Mouse (Mus musculus) limb, embryonic 12.5 days (tissue): ENCODE measurements at regions not wholly inside any gene's neighbourhood (a gene's known extent, or its start where the extent isn't known, plus 50 kb on each side); places are given as distances from the start of the nearest gene placed in this dataset.

Experiments used
- ATAC-seq: fragments of 200-750 bp; cut with Nextera tagmentation; 2 replicates; pipeline ENCODE4 v1.8.0; 2017; ENCODE audit warnings: low read depth, moderate TSS enrichment; ENCODE audit not compliant: insufficient number of reproducible peaks, insufficient read depth, low FRiP score, low TSS enrichment
- H3K27ac ChIP-seq: fragments of 300-500 bp; sonication (generic); 2 replicates; pipeline ENCODE4 v1.5.1; 2016; ENCODE audit warnings: mild to moderate bottlenecking, moderate library complexity
- H3K27me3 ChIP-seq: fragments of 300-500 bp; sonication (generic); 2 replicates; pipeline ENCODE4 v1.6.1; 2016; ENCODE audit warnings: mild to moderate bottlenecking, moderate library complexity
- H3K36me3 ChIP-seq: fragments of 300-500 bp; sonication (generic); 2 replicates; pipeline ENCODE4 v1.6.1; 2016; ENCODE audit warnings: mild to moderate bottlenecking, moderate library complexity
- H3K4me1 ChIP-seq: fragments of 300-500 bp; sonication (generic); replicated peaks from 2 replicates; pipeline ENCODE4 v1.6.1; 2016
- H3K4me2 ChIP-seq: fragments of 300-500 bp; sonication (generic); 2 replicates; pipeline ENCODE4 v1.6.1; 2016; ENCODE audit warnings: mild to moderate bottlenecking, moderate library complexity
- H3K4me3 ChIP-seq: fragments of 300-500 bp; sonication (generic); replicated peaks from 2 replicates; pipeline ENCODE4 v1.5.1; 2016; ENCODE audit warnings: mild to moderate bottlenecking
- H3K9ac ChIP-seq: fragments of 300-500 bp; sonication (generic); replicated peaks from 2 replicates; pipeline ENCODE4 v1.6.1; 2016; ENCODE audit warnings: mild to moderate bottlenecking, moderate library complexity
- H3K9me3 ChIP-seq: fragments of 300-500 bp; sonication (generic); 2 replicates; pipeline ENCODE4 v1.6.1; 2016; ENCODE audit warnings: mild to moderate bottlenecking, moderate library complexity
- WGBS: fragments of 180-500 bp; shearing (Covaris S2); methylation state at CpG from one replicate; pipeline ENCODE4 v1.1.7; 2016; 5-methylcytosine and 5-hydroxymethylcytosine counted together

DNA sequence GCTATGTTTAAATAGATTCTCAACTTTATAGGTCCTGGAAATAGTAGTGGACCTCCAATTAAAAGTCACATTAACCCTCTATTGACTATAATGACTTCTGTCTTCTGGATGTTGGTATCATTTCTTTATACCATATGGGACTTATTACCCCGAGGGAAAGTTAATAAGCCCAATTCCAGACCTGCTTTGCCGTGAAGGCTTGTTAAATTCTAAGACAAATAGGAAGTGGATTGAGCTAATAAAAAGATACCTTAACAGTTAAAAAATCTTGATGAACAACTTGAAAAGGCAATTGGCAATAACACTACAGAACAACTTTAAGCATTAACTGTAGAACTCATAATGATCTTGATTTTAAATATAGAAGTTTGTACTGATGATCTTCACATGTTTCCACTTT lies 309.0 kb downstream of the Hace1 start:
- H3K4me3 ChIP-seq: no peak overlapping the region
- H3K27ac ChIP-seq: no peak overlapping the region
- 11% methylated on average over 2 of the region's 2 CpGs for whole genome bisulfite sequencing
- no peak overlapping the region for H3K4me2 ChIP-seq
- H3K4me1 ChIP-seq: peaks cover 16% of the 10 kb centered on the region
- no peaks in the 10 kb centered on the region for H3K27me3 ChIP-seq
- H3K36me3 ChIP-seq: no peaks in the 10 kb centered on the region
- H3K9ac ChIP-seq: no peak overlapping the region
- ATAC-seq: no peak
- no peaks in the 10 kb centered on the region for H3K9me3 ChIP-seq

DNA sequence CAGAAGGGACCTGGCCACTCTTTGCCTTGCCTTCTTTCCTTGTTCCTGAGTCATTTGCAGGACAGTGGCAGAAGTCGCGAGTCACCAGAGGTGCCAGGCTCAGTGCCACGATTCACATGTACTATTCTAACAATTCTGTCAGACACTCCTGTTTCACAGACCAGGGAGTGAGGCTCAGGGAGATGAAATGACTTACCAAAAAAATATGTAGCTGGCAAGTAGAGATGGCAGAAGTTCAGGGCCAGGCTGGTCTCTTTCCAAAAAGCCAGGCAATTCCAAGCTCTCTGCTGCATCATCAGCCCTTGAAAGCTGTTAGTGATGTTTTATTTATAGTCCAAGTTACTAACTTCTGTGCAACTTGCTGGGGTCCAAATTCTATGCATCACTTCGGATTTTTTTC lies 311.2 kb downstream of the Hace1 start:
- Histone ChIP-seq H3K4me1 (peaks cover 24% of the 10 kb centered on the region), H3K9me3 (no peaks in the 10 kb centered on the region), H3K27me3 (no peaks in the 10 kb centered on the region), H3K9ac (0 out of 2 replicates have a peak overlapping the region, but pooled peaks have one; percentile 2), H3K4me2 (no peak overlapping the region), H3K27ac (no peak overlapping the region), H3K36me3 (no peaks in the 10 kb centered on the region), H3K4me3 (no peak overlapping the region)
- ATAC-seq: no peak
- WGBS: 75% methylated on average over 4 of the region's 4 CpGs

DNA sequence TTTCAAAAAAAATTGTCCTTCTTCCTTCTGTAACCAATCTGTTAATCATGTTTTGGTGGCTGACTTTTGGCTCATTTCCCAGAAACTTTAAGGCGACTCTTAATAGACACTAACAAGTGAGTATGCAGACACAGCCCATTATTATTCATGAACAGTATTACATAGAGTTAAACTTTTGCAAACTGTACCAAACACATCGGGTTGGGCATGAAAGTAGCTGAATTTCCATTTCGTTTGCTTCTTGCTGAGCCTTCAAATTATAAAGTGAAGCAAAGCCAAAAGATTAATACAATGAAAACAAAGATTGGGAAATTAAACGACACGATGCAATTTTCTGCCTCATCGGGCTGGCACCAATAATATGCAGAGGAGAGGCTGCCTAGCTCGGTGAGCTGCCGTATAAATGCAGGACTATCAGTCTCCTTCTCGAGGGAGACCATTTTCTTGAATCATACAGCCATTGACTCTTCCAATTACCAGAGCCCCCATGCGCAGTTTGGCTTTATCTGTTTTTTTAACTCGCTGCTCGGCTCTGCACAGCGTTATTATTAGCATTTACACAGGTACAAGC lies 311.8 kb downstream of the Hace1 start:
- H3K9me3 ChIP-seq: no peaks in the 10 kb centered on the region
- no peak overlapping the region for H3K9ac ChIP-seq
- H3K27ac ChIP-seq: 0 out of 2 replicates have a peak overlapping the region, but pooled peaks have one; percentile 23
- H3K36me3 ChIP-seq: no peaks in the 10 kb centered on the region
- H3K4me2 ChIP-seq: no peak overlapping the region
- peaks cover 31% of the 10 kb centered on the region for H3K4me1 ChIP-seq
- no peak overlapping the region for H3K4me3 ChIP-seq
- WGBS: 58% methylated on average over 13 of the region's 13 CpGs
- ATAC-seq: no peak
- no peaks in the 10 kb centered on the region for H3K27me3 ChIP-seq

DNA sequence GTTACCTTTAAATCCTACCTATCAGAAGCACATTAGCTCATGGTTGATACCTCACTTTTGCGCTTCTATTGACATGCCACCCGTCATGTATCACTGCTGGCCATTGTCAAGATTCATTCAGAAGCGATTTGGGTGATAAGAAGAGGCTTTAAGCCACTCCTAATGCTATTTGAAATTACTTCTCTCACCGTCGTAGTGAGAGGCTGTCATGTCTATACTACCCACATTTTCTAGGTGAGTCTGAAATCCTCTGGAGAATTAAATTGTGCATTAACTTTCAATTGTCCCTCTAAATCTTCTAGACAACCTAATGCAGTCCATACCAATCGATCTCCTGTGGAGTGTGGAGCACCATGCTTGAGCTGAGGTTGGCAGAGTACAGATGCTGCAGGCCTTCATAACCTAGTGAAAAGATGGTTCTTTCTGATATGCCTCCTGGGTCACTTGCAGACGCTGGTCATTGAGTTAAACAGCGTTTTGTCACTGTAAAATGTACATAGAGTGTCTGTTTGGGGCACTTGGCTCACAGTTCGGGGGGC lies 312.5 kb downstream of the Hace1 start:
- Histone ChIP-seq H3K27me3 (no peaks in the 10 kb centered on the region), H3K36me3 (no peaks in the 10 kb centered on the region), H3K4me2 (no peak overlapping the region), H3K4me1 (peaks cover 38% of the 10 kb centered on the region), H3K27ac (no peak overlapping the region), H3K4me3 (no peak overlapping the region), H3K9ac (no peak overlapping the region), H3K9me3 (no peaks in the 10 kb centered on the region)
- ATAC-seq: no peak
- whole genome bisulfite sequencing: 86% methylated on average over 9 of the region's 9 CpGs

DNA sequence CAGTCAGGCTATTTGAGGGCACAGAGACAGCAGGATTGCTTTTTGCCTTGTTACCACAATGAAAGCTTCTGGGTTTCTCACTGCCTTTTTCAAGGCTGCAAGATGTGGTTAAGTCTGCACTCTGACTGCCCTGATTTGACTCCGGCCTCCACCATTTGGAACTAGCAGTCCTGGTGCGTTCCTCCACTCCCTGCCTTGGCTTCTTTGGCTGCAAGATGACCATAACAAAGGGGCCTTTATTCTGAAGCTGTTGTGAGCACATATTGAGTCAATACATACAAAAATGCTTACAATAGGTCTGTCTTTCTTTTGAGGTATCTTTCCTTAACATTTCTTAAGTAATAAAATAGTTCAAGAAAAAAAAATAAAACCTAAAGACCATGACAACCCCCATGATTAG lies 314.8 kb downstream of the Hace1 start:
- no peaks in the 10 kb centered on the region for H3K36me3 ChIP-seq
- H3K9ac ChIP-seq: no peak overlapping the region
- ATAC-seq: no peak
- H3K4me1 ChIP-seq: peaks cover 44% of the 10 kb centered on the region
- no peak overlapping the region for H3K4me2 ChIP-seq
- H3K27ac ChIP-seq: peak overlapping the region; percentile 47; the same call in 1 of the 2 replicates
- no peaks in the 10 kb centered on the region for H3K9me3 ChIP-seq
- 48% methylated on average over 2 of the region's 2 CpGs for WGBS
- no peaks in the 10 kb centered on the region for H3K27me3 ChIP-seq
- H3K4me3 ChIP-seq: no peak overlapping the region

DNA sequence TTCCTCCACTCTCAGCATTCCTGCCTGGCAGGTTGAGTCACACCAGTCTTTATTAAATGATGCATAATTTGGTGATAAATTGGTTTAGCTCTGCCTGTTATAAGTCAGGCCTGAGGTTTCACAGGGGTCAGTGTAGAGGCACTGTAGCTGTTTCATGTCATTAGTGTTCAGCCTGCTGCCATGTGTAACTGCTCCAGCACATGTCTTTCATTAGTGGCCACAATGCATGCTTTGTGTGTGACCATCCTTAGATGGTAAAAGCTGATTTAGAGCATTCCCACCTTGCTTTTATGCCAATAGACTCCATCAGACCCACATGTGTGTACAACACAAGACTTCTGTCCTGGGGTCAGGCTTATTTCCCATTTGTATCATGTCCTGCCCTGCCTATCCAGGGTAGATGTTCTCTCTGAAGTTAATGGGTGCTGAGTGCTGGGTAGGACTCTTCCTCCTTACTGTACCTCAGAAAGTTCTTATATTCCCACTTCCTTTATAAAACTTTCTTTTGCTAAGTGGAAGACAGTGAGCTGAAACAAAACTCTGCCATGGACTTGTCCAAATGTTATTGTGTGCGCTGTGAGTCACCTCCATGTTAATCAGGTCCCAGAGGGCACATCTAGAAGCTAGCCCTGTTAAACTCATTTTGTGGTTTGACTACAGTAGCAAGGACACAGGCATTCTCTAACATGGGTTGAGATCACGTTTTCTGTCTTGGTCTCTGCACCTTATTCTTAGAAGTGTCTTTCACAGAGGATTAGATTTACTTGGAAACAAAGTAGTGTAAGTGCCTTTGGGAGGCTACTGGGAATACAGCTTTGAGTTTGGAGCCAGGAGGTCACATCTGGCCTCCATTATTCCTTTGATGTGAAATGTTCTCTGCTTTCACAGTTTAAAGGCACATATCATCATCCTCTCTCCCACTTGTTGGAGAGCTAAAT lies 316.5 kb downstream of the Hace1 start:
- no peak overlapping the region for H3K9ac ChIP-seq
- H3K4me1 ChIP-seq: peaks cover 40% of the 10 kb centered on the region
- no peaks in the 10 kb centered on the region for H3K36me3 ChIP-seq
- ATAC-seq: peak; percentile 93
- H3K4me3 ChIP-seq: no peak overlapping the region
- no peak overlapping the region for H3K4me2 ChIP-seq
- peak overlapping the region; percentile 90 for H3K27ac ChIP-seq
- H3K9me3 ChIP-seq: no peaks in the 10 kb centered on the region
- no peaks in the 10 kb centered on the region for H3K27me3 ChIP-seq
- WGBS: 14% methylated on average over 2 of the region's 2 CpGs

DNA sequence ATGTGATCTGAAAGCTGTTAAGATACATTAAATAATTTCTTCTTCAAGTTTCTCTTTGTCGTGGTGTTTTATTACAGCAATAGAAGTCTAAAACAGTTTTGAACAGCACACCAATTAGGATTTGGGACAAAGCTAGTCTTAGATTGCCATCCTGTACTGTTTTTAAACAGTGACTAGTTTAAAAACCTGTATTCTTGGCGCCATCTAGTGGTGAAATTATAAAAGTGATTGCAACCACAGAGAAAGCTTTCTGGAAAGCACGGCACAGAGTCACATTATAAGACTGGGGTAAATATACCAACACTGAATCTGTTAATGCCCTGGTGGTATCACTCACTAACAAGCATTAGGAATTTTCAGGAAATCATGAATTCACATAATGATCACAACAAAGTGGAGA lies 339.3 kb downstream of the Hace1 start:
- H3K27ac ChIP-seq: no peak overlapping the region
- no peak for ATAC-seq
- no peaks in the 10 kb centered on the region for H3K27me3 ChIP-seq
- no peak overlapping the region for H3K9ac ChIP-seq
- no peak overlapping the region for H3K4me3 ChIP-seq
- WGBS: 19% methylated on average over 3 of the region's 3 CpGs
- peaks cover 12% of the 10 kb centered on the region for H3K9me3 ChIP-seq
- H3K4me2 ChIP-seq: no peak overlapping the region
- H3K36me3 ChIP-seq: no peaks in the 10 kb centered on the region
- H3K4me1 ChIP-seq: no peaks in the 10 kb centered on the region

DNA sequence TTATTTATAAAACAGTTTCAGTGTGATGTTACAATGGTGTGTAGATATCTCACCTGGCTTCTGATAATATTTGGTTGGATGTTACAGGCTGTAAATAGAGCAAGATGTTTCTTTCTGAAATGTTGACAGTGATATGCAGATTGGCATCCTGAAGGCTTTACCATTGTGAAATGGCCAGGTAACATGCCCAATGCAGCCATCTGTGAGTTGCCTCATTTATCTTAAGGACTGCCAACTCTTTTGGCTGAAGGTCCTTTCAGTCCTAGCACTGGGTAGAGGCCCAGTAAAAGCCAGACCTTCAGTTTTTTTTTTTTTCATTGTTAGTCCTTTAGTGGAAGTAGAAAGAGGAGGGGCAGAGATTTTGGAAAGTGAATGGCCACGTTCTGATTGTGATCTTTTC lies 348.1 kb downstream of the Hace1 start:
- no peaks in the 10 kb centered on the region for H3K36me3 ChIP-seq
- no peaks in the 10 kb centered on the region for H3K9me3 ChIP-seq
- WGBS: 66% methylated on average over 1 of the region's 1 CpGs

DNA sequence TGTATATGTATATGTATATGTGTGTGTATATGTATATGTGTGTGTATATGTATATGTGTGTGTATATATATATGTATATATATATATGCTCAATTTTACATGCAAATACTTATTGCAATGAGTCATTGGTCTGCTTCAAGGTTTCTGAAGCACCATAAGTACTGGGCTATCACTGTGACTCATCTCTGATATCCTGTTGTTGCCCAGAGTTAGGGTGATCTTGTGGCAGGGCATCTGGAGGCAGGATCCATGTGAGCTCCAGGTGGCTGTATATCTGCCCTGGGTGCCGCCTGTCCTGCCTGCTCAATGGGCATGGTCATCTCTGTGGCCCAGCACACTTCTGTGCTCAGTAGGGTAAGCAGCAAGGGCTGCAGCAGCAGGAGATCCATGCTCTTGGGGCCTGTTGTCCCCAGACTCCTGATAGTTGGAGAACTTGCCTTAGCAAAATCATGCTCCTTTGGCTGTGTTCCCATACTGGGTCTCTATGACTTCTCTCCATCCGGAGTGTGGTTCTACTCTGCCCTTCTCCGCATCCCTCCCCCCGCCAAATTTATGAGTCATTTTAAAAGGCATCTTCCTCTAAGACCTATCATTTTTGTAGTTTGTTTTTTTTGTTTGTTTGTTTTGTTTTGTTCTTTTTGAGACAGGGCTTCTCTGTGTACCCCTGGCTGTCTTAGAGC lies 356.1 kb downstream of the Hace1 start:
- H3K9me3 ChIP-seq: no peaks in the 10 kb centered on the region
- H3K36me3 ChIP-seq: no peaks in the 10 kb centered on the region
- H3K4me1 ChIP-seq: no peaks in the 10 kb centered on the region
- no peak overlapping the region for H3K4me2 ChIP-seq
- no peak for ATAC-seq
- H3K27me3 ChIP-seq: no peaks in the 10 kb centered on the region
- no peak overlapping the region for H3K4me3 ChIP-seq
- H3K9ac ChIP-seq: no peak overlapping the region
- H3K27ac ChIP-seq: no peak overlapping the region
- 96% methylated on average over 4 of the region's 4 CpGs for WGBS

More for the DNA sequence above, 348.1 kb downstream of the Hace1 start:
- H3K4me1 ChIP-seq: no peaks in the 10 kb centered on the region
- H3K27me3 ChIP-seq: no peaks in the 10 kb centered on the region
- H3K27ac ChIP-seq: no peak overlapping the region
- ATAC-seq: no peak
- H3K9ac ChIP-seq: no peak overlapping the region
- no peak overlapping the region for H3K4me2 ChIP-seq
- no peak overlapping the region for H3K4me3 ChIP-seq

DNA sequence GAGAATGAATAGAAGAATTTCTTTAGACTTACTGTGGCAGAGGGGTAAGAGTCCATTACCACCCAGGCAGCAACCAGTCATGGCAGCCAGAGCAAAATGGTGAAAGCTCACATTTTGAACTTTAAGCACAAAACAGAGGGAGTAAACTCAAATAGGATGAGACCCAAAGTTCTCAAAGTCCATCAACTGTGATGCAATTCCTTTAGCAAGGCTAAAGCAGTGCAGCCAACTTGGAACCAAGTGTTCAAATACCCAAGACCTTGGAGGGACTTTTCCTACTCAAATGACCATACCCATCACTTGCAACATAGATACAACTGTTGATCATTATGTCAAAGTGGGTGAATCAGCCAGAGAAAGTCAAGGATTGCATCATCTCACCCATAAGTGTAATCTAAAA lies 380.1 kb downstream of the Hace1 start:
- Histone ChIP-seq H3K4me3 (no peak overlapping the region), H3K36me3 (no peaks in the 10 kb centered on the region), H3K4me1 (no peaks in the 10 kb centered on the region), H3K27ac (no peak overlapping the region), H3K9me3 (no peaks in the 10 kb centered on the region), H3K4me2 (no peak overlapping the region), H3K9ac (no peak overlapping the region), H3K27me3 (no peaks in the 10 kb centered on the region)
- no peak for ATAC-seq

DNA sequence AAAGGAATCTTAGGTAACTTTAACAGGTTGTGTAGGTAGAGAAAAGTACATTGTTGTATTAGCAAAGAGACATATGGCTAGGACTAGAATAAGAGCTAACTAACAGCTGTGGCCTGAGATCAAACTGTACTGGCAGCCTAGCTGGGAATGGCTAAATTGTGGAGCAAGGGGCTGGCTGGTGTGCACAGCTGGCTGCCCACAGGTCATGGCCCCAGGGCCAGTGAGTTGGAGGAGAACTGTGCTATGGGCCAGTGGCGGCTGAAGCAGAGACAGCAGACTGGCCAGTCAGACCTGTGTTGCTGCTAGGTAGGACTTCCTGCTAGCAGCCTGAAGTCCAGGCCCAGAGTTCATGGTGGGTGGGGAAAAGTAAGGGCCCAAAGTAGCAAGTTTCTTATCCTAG lies 394.6 kb downstream of the Hace1 start:
- Histone ChIP-seq H3K9ac (no peak overlapping the region), H3K4me1 (no peaks in the 10 kb centered on the region), H3K4me2 (no peak overlapping the region), H3K27ac (no peak overlapping the region), H3K9me3 (no peaks in the 10 kb centered on the region), H3K27me3 (no peaks in the 10 kb centered on the region), H3K4me3 (no peak overlapping the region), H3K36me3 (no peaks in the 10 kb centered on the region)
- WGBS: 29% methylated on average over 1 of the region's 1 CpGs
- ATAC-seq: no peak
